24 mouse cellular contexts compared by ENCODE assay signal in genomic region chr10:79896814-79897213, GRCm38 (mm10). TPM values are rescaled to one million over a fixed set of nuclear protein-coding genes. Genes with fewer than 3 reads are reported as not detected.
DNase-seq lines count a peak whose midpoint lies in the region; ATAC-seq and TF ChIP-seq lines count a peak whose summit lies in the region.
"Had no signal": no experiment of that assay in that cellular context is flagged by ENCODE, and none has a peak within 500 bp of the region (broad histone marks: within the 10 kb centered on the region; RNA-seq: fewer than 3 reads in every experiment).

No protein-coding gene starts in this region.

- H3K4me3 ChIP-seq in intestine, postnatal 0 days (ENCODE audit: low read depth, low read length), result no peak overlapping the region
- no peak overlapping the region for H3K4me3 ChIP-seq in lung, adult 2 months (replicated peaks; ENCODE audit: extremely low read depth, low read depth, low read length)
- H3K4me3 ChIP-seq: heart, embryonic 12.5 days; hindbrain, embryonic 15.5 days; limb, embryonic 15.5 days; neural tube, embryonic 12.5 days; stomach, embryonic 15.5 days had no signal

- H3K36me3 ChIP-seq in intestine, postnatal 0 days (ENCODE audit: control insufficient read depth, insufficient read depth), result peaks cover 39% of the 10 kb centered on the region; the same call in 1 of the 2 replicates

- no peak for TF ChIP-seq CTCF in intestine, postnatal 0 days (IDR thresholded peaks at IDR 0.05; ENCODE audit: low read depth)
- TF ChIP-seq CTCF in lung, adult 2 months (IDR thresholded peaks at IDR 0.05; ENCODE audit: insufficient read depth, low read length), result no peak

- no peaks in the 10 kb centered on the region for H3K27me3 ChIP-seq in intestine, postnatal 0 days (replicated peaks; ENCODE audit: control insufficient read depth, insufficient read depth, low read length)
- H3K27me3 ChIP-seq: limb, embryonic 15.5 days; stomach, embryonic 15.5 days had no signal

- 86% methylated on average over 13 of the region's 13 CpGs for WGBS in intestine, postnatal 0 days
- 63% methylated on average over 13 of the region's 13 CpGs for WGBS in lung, adult 2 months

- DNase-seq in adrenal gland, adult 2 months, result peak; percentile 38
- no peak for DNase-seq in adrenal gland, postnatal 14 days
- peak; percentile 26 for DNase-seq in lung, adult 2 months
- no peak for DNase-seq in gastrocnemius, postnatal 36 days
- no peak for DNase-seq in frontal cortex, adult 2 months (ENCODE audit: extremely low spot score in 1 of 2, low spot score in 1 of 2)
- no peak for DNase-seq in urinary bladder, postnatal 4 days (ENCODE audit: low spot score in 2 of 2)
- DNase-seq: cerebellum, adult 8-10 months; heart, postnatal 36 days; right cerebral cortex, postnatal 14 days; thymus, adult 2 months had no signal

- no peak for TF ChIP-seq POLR2A in lung, adult 2 months (IDR thresholded peaks at IDR 0.05; ENCODE audit: borderline replicate concordance, extremely low read depth, low read depth, low read length)

- H3K9me3 ChIP-seq in intestine, postnatal 0 days (ENCODE audit: control insufficient read depth), result no peaks in the 10 kb centered on the region
- H3K9me3 ChIP-seq: heart, embryonic 12.5 days; hindbrain, embryonic 15.5 days; limb, embryonic 15.5 days; neural tube, embryonic 12.5 days; stomach, embryonic 15.5 days had no signal

- H3K4me1 ChIP-seq in intestine, postnatal 0 days (replicated peaks; ENCODE audit: control insufficient read depth, insufficient read depth, low read length), result no peaks in the 10 kb centered on the region
- H3K4me1 ChIP-seq in lung, adult 2 months (ENCODE audit: control insufficient read depth, insufficient read depth, low read length), result no peaks in the 10 kb centered on the region
- H3K4me1 ChIP-seq: heart, embryonic 12.5 days; limb, embryonic 15.5 days had no signal

- intact Hi-C loops in gastrocnemius, postnatal 36 days (cut with DNase I), result no loop called here

- no peak overlapping the region for H3K9ac ChIP-seq in intestine, postnatal 0 days (ENCODE audit: low read depth, low read length)
- H3K9ac ChIP-seq: heart, embryonic 12.5 days; hindbrain, embryonic 15.5 days; limb, embryonic 15.5 days; neural tube, embryonic 12.5 days; stomach, embryonic 15.5 days had no signal

- no peak overlapping the region for H3K4me2 ChIP-seq in intestine, postnatal 0 days (replicated peaks; ENCODE audit: low read depth)
- H3K4me2 ChIP-seq: heart, embryonic 12.5 days; hindbrain, embryonic 15.5 days; limb, embryonic 15.5 days; neural tube, embryonic 12.5 days; stomach, embryonic 15.5 days had no signal

- ATAC-seq in intestine, postnatal 0 days, result 0 out of 2 replicates have a peak, but pooled peaks have one; percentile 7
- 0 out of 2 replicates have a peak, but pooled peaks have one; percentile 13 for ATAC-seq in megakaryocyte, adult 5-6 weeks (ENCODE audit: poor library complexity, severe bottlenecking)

- H3K27ac ChIP-seq in intestine, postnatal 0 days (ENCODE audit: low read depth, low read length), result no peak overlapping the region
- H3K27ac ChIP-seq: hindbrain, embryonic 15.5 days; limb, embryonic 15.5 days; neural tube, embryonic 12.5 days; stomach, embryonic 15.5 days had no signal

RNA-seq across cellular contexts. Expression of gene Cfd, which starts 6.2 kb away (rescaled TPM):
- 1,000 to 10,000 TPM; 2,358 to 4,405 TPM for total RNA-seq in adrenal gland, adult 2 months (2021)
- polyA plus RNA-seq in adrenal gland, adult 2 months (2012; rRNA removed), result 4,988 and 13,425 TPM in 2 replicates
- 561 and 750 TPM in 2 replicates for total RNA-seq in adrenal gland, postnatal 14 days (2021)
- polyA plus RNA-seq in intestine, postnatal 0 days (2015; fragmentation: Nextera tagmentation; extraction: Ambion mirVana), result not detected in 2 replicates
- polyA plus RNA-seq in lung, adult 2 months (2012; rRNA removed), result 297 and 1,797 TPM in 2 replicates
- total RNA-seq in megakaryocyte, adult 5-6 weeks (2015), result not detected in 2 replicates
- not detected in 2 replicates for total RNA-seq in megakaryocyte, adult 5-6 weeks (2017)
- total RNA-seq in gastrocnemius, postnatal 36 days (2021), result 10 to 100 TPM; 47.6 to 86.0 TPM
- polyA plus RNA-seq in frontal cortex, adult 2 months (2012; rRNA removed), result 1.1 and 3.5 TPM in 2 replicates
- total RNA-seq: common myeloid progenitor, adult 5-6 weeks; layer of hippocampus, postnatal 10 days had no signal
- polyA plus RNA-seq: embryonic facial prominence, embryonic 14.5 days; heart, embryonic 12.5 days; hindbrain, embryonic 15.5 days; kidney, embryonic 14.5 days; limb, embryonic 15.5 days; neural tube, embryonic 12.5 days; stomach, embryonic 15.5 days had no signal

RNA-seq across cellular contexts. Expression of gene Elane, which starts 10.8 kb away (rescaled TPM):
- total RNA-seq in adrenal gland, adult 2 months (2021), result under 1 TPM; 0.49 to 0.79 TPM
- polyA plus RNA-seq in adrenal gland, adult 2 months (2012; rRNA removed), result 0.34 and 1.1 TPM in 2 replicates
- total RNA-seq in adrenal gland, postnatal 14 days (2021), result 0.70 TPM in 1 of 2 replicates, not detected in the other
- polyA plus RNA-seq in intestine, postnatal 0 days (2015; fragmentation: Nextera tagmentation; extraction: Ambion mirVana), result not detected in 2 replicates
- 0.11 and 0.85 TPM in 2 replicates for polyA plus RNA-seq in lung, adult 2 months (2012; rRNA removed)
- total RNA-seq in megakaryocyte, adult 5-6 weeks (2015), result 348 and 366 TPM in 2 replicates
- total RNA-seq in megakaryocyte, adult 5-6 weeks (2017), result 161 and 164 TPM in 2 replicates
- not detected for total RNA-seq in gastrocnemius, postnatal 36 days (2021)
- 0.27 TPM in 1 of 2 replicates, not detected in the other for polyA plus RNA-seq in frontal cortex, adult 2 months (2012; rRNA removed)
- total RNA-seq: heart, postnatal 36 days; layer of hippocampus, postnatal 10 days had no signal
- polyA plus RNA-seq: hindbrain, embryonic 15.5 days; kidney, embryonic 14.5 days had no signal

RNA-seq across cellular contexts. Expression of gene Med16, which starts 11.9 kb away (rescaled TPM):
- 10 to 100 TPM; 38.4 to 43.0 TPM for total RNA-seq in adrenal gland, adult 2 months (2021)
- polyA plus RNA-seq in adrenal gland, adult 2 months (2012; rRNA removed), result 126 and 132 TPM in 2 replicates
- total RNA-seq in adrenal gland, postnatal 14 days (2021), result 32.0 and 38.4 TPM in 2 replicates
- 17.0 and 17.8 TPM in 2 replicates for polyA plus RNA-seq in intestine, postnatal 0 days (2015; fragmentation: Nextera tagmentation; extraction: Ambion mirVana)
- polyA plus RNA-seq in lung, adult 2 months (2012; rRNA removed), result 76.2 and 79.1 TPM in 2 replicates
- total RNA-seq in megakaryocyte, adult 5-6 weeks (2015), result 12.0 and 13.6 TPM in 2 replicates
- total RNA-seq in megakaryocyte, adult 5-6 weeks (2017), result 17.5 and 18.0 TPM in 2 replicates
- 10 to 100 TPM; 27.5 to 35.3 TPM for total RNA-seq in gastrocnemius, postnatal 36 days (2021)
- polyA plus RNA-seq in frontal cortex, adult 2 months (2012; rRNA removed), result 75.9 and 80.7 TPM in 2 replicates

RNA-seq across cellular contexts. Expression of gene Gm26602, which starts 13.8 kb away (rescaled TPM):
- not detected for total RNA-seq in adrenal gland, adult 2 months (2021)
- polyA plus RNA-seq in adrenal gland, adult 2 months (2012; rRNA removed), result not detected in 2 replicates
- not detected in 2 replicates for total RNA-seq in adrenal gland, postnatal 14 days (2021)
- 2.9 and 17.9 TPM in 2 replicates for polyA plus RNA-seq in intestine, postnatal 0 days (2015; fragmentation: Nextera tagmentation; extraction: Ambion mirVana)
- polyA plus RNA-seq in lung, adult 2 months (2012; rRNA removed), result not detected in 2 replicates
- not detected in 2 replicates for total RNA-seq in megakaryocyte, adult 5-6 weeks (2015)
- total RNA-seq in megakaryocyte, adult 5-6 weeks (2017), result not detected in 2 replicates
- not detected for total RNA-seq in gastrocnemius, postnatal 36 days (2021)
- polyA plus RNA-seq in frontal cortex, adult 2 months (2012; rRNA removed), result not detected in 2 replicates
- total RNA-seq: adrenal gland, postnatal 4 days; heart, postnatal 36 days; layer of hippocampus, postnatal 10 days had no signal
- polyA plus RNA-seq: gonadal fat pad, adult 2 months; limb, embryonic 15.5 days; spleen, adult 2 months; thymus, adult 2 months had no signal

RNA-seq across cellular contexts. Expression of gene Kiss1r, which starts 20.0 kb away (rescaled TPM):
- total RNA-seq in adrenal gland, adult 2 months (2021), result 1 to 10 TPM; 1.4 TPM
- 11.8 and 15.1 TPM in 2 replicates for polyA plus RNA-seq in adrenal gland, adult 2 months (2012; rRNA removed)
- 0.98 and 1.5 TPM in 2 replicates for total RNA-seq in adrenal gland, postnatal 14 days (2021)
- polyA plus RNA-seq in intestine, postnatal 0 days (2015; fragmentation: Nextera tagmentation; extraction: Ambion mirVana), result 0.21 and 0.47 TPM in 2 replicates
- polyA plus RNA-seq in lung, adult 2 months (2012; rRNA removed), result 20.9 and 24.4 TPM in 2 replicates
- 0.18 and 0.29 TPM in 2 replicates for total RNA-seq in megakaryocyte, adult 5-6 weeks (2015)
- total RNA-seq in megakaryocyte, adult 5-6 weeks (2017), result 0.26 and 0.77 TPM in 2 replicates
- under 1 TPM in 1 of 2 experiments, not detected in 1; 0.23 TPM for total RNA-seq in gastrocnemius, postnatal 36 days (2021)
- 10.7 and 11.8 TPM in 2 replicates for polyA plus RNA-seq in frontal cortex, adult 2 months (2012; rRNA removed)

Comparison
In these comparisons a context has a peak if more than half of its experiments do, and no peak if none do; other contexts are left out.
1. DNase-seq: peak in adrenal gland, adult 2 months (single experiment) and lung, adult 2 months (single experiment); none in adrenal gland, postnatal 14 days (single experiment), gastrocnemius, postnatal 36 days (0 of 2), frontal cortex, adult 2 months (0 of 2) and urinary bladder, postnatal 4 days (0 of 2).
2. RNA of gene Cfd, which starts 6.2 kb away (total RNA-seq): 2,358 to 4,405 TPM in adrenal gland, adult 2 months, 561 to 750 TPM in adrenal gland, postnatal 14 days and 47.6 to 86.0 TPM in gastrocnemius, postnatal 36 days; not detected in megakaryocyte, adult 5-6 weeks; every median in the first group is over 10 times any median in the second.
3. RNA of gene Elane, which starts 10.8 kb away (total RNA-seq): 161 to 366 TPM in megakaryocyte, adult 5-6 weeks; 0.49 to 0.79 TPM in adrenal gland, adult 2 months, 0.70 TPM in adrenal gland, postnatal 14 days and not detected in gastrocnemius, postnatal 36 days; every median in the first group is over 10 times any median in the second.